Mouse (Mus musculus) heart, adult 2 months (tissue): Measurements from ENCODE around the gene Optc.

Experiments
- CTCF ChIP-seq: fragments of 200-600 bp; IDR thresholded peaks from 2 replicates; pipeline ENCODE4 v1.8.1; 2022; ENCODE audit warnings: antibody characterized with exemption, mild to moderate bottlenecking, moderate library complexity
- POLR2A ChIP-seq: fragments of 200-500 bp; IDR thresholded peaks from 2 replicates; pipeline ENCODE4 v1.6.1; 2011; ENCODE audit warnings: mild to moderate bottlenecking, low read depth, low read length, control low read depth; ENCODE audit not compliant: insufficient read depth

GRCm38 (mm10) chr1:133908659-133909575, 1.1 kb upstream of the Optc start:
- TF ChIP-seq POLR2A (no peak; the same call in 1 of the 2 replicates), CTCF (no peak)
